Mouse (Mus musculus) ES-CJ7 (cell line): ENCODE measurements around the gene Atp2a3.

Experiments
- DNase-seq: peaks from one replicate; pipeline ENCODE4 v3.0.0; 2011; ENCODE audit warnings: low read depth, low spot score

Atp2a3 gene

GRCm38 (mm10) chr11:73001029-73001428 lies 40.1 kb downstream of the Atp2a3 start:
- peak; percentile 79 for DNase-seq

GRCm38 (mm10) chr11:73006377-73006776 lies 45.4 kb downstream of the Atp2a3 start:
- DNase-seq: peak; percentile 88

GRCm38 (mm10) chr11:73007113-73007512 lies 46.1 kb downstream of the Atp2a3 start:
- no peak for DNase-seq

- peak; percentile 56 for DNase-seq
These were observed 46.9 kb downstream of the Atp2a3 start for GRCm38 (mm10) chr11:73007698-73008481.

- DNase-seq: no peak
These were observed 47.9 kb downstream of the Atp2a3 start for GRCm38 (mm10) chr11:73008826-73009225.

GRCm38 (mm10) chr11:73009531-73010274 lies 48.7 kb downstream of the Atp2a3 start:
- no peak for DNase-seq

GRCm38 (mm10) chr11:73013981-73014380 lies 53.0 kb downstream of the Atp2a3 start:
- no peak for DNase-seq

- DNase-seq: no peak
These were observed 53.9 kb downstream of the Atp2a3 start for GRCm38 (mm10) chr11:73014831-73015344.

- DNase-seq: no peak
These were observed 54.6 kb downstream of the Atp2a3 start for GRCm38 (mm10) chr11:73015391-73016102.

GRCm38 (mm10) chr11:73016103-73016420 lies 55.1 kb downstream of the Atp2a3 start:
- DNase-seq: no peak

- DNase-seq: peak; percentile 85
These were observed 57.6 kb downstream of the Atp2a3 start, which contains the start of gene Camkk1 for GRCm38 (mm10) chr11:73018471-73019146. Gene Camkk1 (plus strand): TSS chr11:73019008.

GRCm38 (mm10) chr11:73019147-73019795 lies 58.3 kb downstream of the Atp2a3 start:
- DNase-seq: peak; percentile 36

- no peak for DNase-seq
These were observed 60.2 kb downstream of the Atp2a3 start for GRCm38 (mm10) chr11:73020953-73021800.

GRCm38 (mm10) chr11:73023099-73023498 lies 62.1 kb downstream of the Atp2a3 start:
- DNase-seq: no peak

- DNase-seq: no peak
These were observed 62.9 kb downstream of the Atp2a3 start for GRCm38 (mm10) chr11:73023827-73024226.

GRCm38 (mm10) chr11:73024236-73024904 lies 63.4 kb downstream of the Atp2a3 start:
- no peak for DNase-seq

GRCm38 (mm10) chr11:73026961-73027360 lies 66.0 kb downstream of the Atp2a3 start:
- peak; percentile 43 for DNase-seq

GRCm38 (mm10) chr11:73030821-73031498 lies 70.0 kb downstream of the Atp2a3 start:
- peak; percentile 85 for DNase-seq

- no peak for DNase-seq
These were observed 70.6 kb downstream of the Atp2a3 start for GRCm38 (mm10) chr11:73031536-73031935.
